Mouse (Mus musculus): ENCODE data around the gene Ptprn2. TPM values are rescaled to one million over a fixed set of nuclear protein-coding genes. Genes with fewer than 3 reads are reported as not detected.
"Not testable (repeated sequence)": the region's sequence is repeated elsewhere in the genome, so short reads cannot be mapped to it uniquely, and the experiment has no call there.

The Ptprn2 gene
- polyA plus RNA-seq, 1 experiment = 97.8 TPM

GRCm38 (mm10) chr12:116553361-116553760 lies 67.8 kb downstream of the Ptprn2 start:
- Histone ChIP-seq H3K27ac (ENCODE audit: insufficient read depth, low read length) (no peak overlapping the region), H3K4me1 (ENCODE audit: control insufficient read depth, insufficient read depth, low read length) (peaks cover 19% of the 10 kb centered on the region), H3K4me3 (replicated peaks; ENCODE audit: insufficient read depth, low read depth, low read length) (no peak overlapping the region), H3K27me3 (ENCODE audit: control insufficient read depth, insufficient read depth, low read length) (no peaks in the 10 kb centered on the region)
- TF ChIP-seq CTCF (IDR thresholded peaks at IDR 0.05; ENCODE audit: borderline replicate concordance, insufficient read depth, low read depth, low read length) (no peak), POLR2A (IDR thresholded peaks at IDR 0.05; ENCODE audit: borderline replicate concordance, insufficient read depth, low read length) (no peak)
- DNase-seq = no peak

GRCm38 (mm10) chr12:116555964-116556363 lies 70.4 kb downstream of the Ptprn2 start:
- Histone ChIP-seq H3K27me3 (ENCODE audit: control insufficient read depth, insufficient read depth, low read length) (no peaks in the 10 kb centered on the region), H3K4me1 (ENCODE audit: control insufficient read depth, insufficient read depth, low read length) (peaks cover 2% of the 10 kb centered on the region; the same call in 1 of the 2 replicates), H3K27ac (ENCODE audit: insufficient read depth, low read length) (no peak overlapping the region), H3K4me3 (replicated peaks; ENCODE audit: insufficient read depth, low read depth, low read length) (no peak overlapping the region)
- no peak for TF ChIP-seq CTCF (IDR thresholded peaks at IDR 0.05; ENCODE audit: borderline replicate concordance, insufficient read depth, low read depth, low read length)
- TF ChIP-seq POLR2A (IDR thresholded peaks at IDR 0.05; ENCODE audit: borderline replicate concordance, insufficient read depth, low read length) = no peak
- WGBS = 85% methylated on average over 4 of the region's 4 CpGs
- no peak for DNase-seq

GRCm38 (mm10) chr12:116564441-116564840 lies 78.9 kb downstream of the Ptprn2 start:
- DNase-seq = no peak
- H3K4me1 ChIP-seq (ENCODE audit: control insufficient read depth, insufficient read depth, low read length) = peaks cover 5% of the 10 kb centered on the region; the same call in 1 of the 2 replicates
- WGBS = 91% methylated on average over 8 of the region's 8 CpGs
- TF ChIP-seq POLR2A (IDR thresholded peaks at IDR 0.05; ENCODE audit: borderline replicate concordance, insufficient read depth, low read length) = no peak
- no peak for TF ChIP-seq CTCF (IDR thresholded peaks at IDR 0.05; ENCODE audit: borderline replicate concordance, insufficient read depth, low read depth, low read length)
- no peak overlapping the region for H3K27ac ChIP-seq (ENCODE audit: insufficient read depth, low read length)
- no peaks in the 10 kb centered on the region for H3K27me3 ChIP-seq (ENCODE audit: control insufficient read depth, insufficient read depth, low read length)
- no peak overlapping the region for H3K4me3 ChIP-seq (replicated peaks; ENCODE audit: insufficient read depth, low read depth, low read length)

GRCm38 (mm10) chr12:116566672-116567071 lies 81.2 kb downstream of the Ptprn2 start:
- Histone ChIP-seq H3K4me3 (replicated peaks; ENCODE audit: insufficient read depth, low read depth, low read length) (no peak overlapping the region), H3K27me3 (ENCODE audit: control insufficient read depth, insufficient read depth, low read length) (no peaks in the 10 kb centered on the region), H3K4me1 (ENCODE audit: control insufficient read depth, insufficient read depth, low read length) (peaks cover 5% of the 10 kb centered on the region), H3K27ac (ENCODE audit: insufficient read depth, low read length) (no peak overlapping the region)
- DNase-seq = no peak
- TF ChIP-seq CTCF (IDR thresholded peaks at IDR 0.05; ENCODE audit: borderline replicate concordance, insufficient read depth, low read depth, low read length) = no peak
- no peak for TF ChIP-seq POLR2A (IDR thresholded peaks at IDR 0.05; ENCODE audit: borderline replicate concordance, insufficient read depth, low read length)
- WGBS = 86% methylated on average over 1 of the region's 1 CpGs

GRCm38 (mm10) chr12:116567170-116567569 lies 81.7 kb downstream of the Ptprn2 start:
- no peak overlapping the region for H3K27ac ChIP-seq (ENCODE audit: insufficient read depth, low read length)
- TF ChIP-seq POLR2A (IDR thresholded peaks at IDR 0.05; ENCODE audit: borderline replicate concordance, insufficient read depth, low read length) = no peak
- no peak for TF ChIP-seq CTCF (IDR thresholded peaks at IDR 0.05; ENCODE audit: borderline replicate concordance, insufficient read depth, low read depth, low read length)
- H3K27me3 ChIP-seq (ENCODE audit: control insufficient read depth, insufficient read depth, low read length) = no peaks in the 10 kb centered on the region
- 89% methylated on average over 2 of the region's 2 CpGs for WGBS
- H3K4me1 ChIP-seq (ENCODE audit: control insufficient read depth, insufficient read depth, low read length) = peaks cover 5% of the 10 kb centered on the region
- no peak overlapping the region for H3K4me3 ChIP-seq (replicated peaks; ENCODE audit: insufficient read depth, low read depth, low read length)
- no peak for DNase-seq

GRCm38 (mm10) chr12:116569568-116569967 lies 84.0 kb downstream of the Ptprn2 start:
- no peak overlapping the region for H3K4me3 ChIP-seq (replicated peaks; ENCODE audit: insufficient read depth, low read depth, low read length)

GRCm38 (mm10) chr12:116574102-116574501 lies 88.6 kb downstream of the Ptprn2 start:
- no peak for TF ChIP-seq POLR2A (IDR thresholded peaks at IDR 0.05; ENCODE audit: borderline replicate concordance, insufficient read depth, low read length)
- TF ChIP-seq CTCF (IDR thresholded peaks at IDR 0.05; ENCODE audit: borderline replicate concordance, insufficient read depth, low read depth, low read length) = no peak
- no peaks in the 10 kb centered on the region for H3K27me3 ChIP-seq (ENCODE audit: control insufficient read depth, insufficient read depth, low read length)
- 74% methylated on average over 5 of the region's 5 CpGs for WGBS
- no peak overlapping the region for H3K4me3 ChIP-seq (replicated peaks; ENCODE audit: insufficient read depth, low read depth, low read length)
- H3K27ac ChIP-seq (ENCODE audit: insufficient read depth, low read length) = no peak overlapping the region
- peaks cover 12% of the 10 kb centered on the region for H3K4me1 ChIP-seq (ENCODE audit: control insufficient read depth, insufficient read depth, low read length)
- no peak for DNase-seq

More at GRCm38 (mm10) chr12:116569568-116569967, 84.0 kb downstream of the Ptprn2 start:
- DNase-seq = no peak
- WGBS = 94% methylated on average over 1 of the region's 1 CpGs
- Histone ChIP-seq H3K27me3 (ENCODE audit: control insufficient read depth, insufficient read depth, low read length) (no peaks in the 10 kb centered on the region), H3K27ac (ENCODE audit: insufficient read depth, low read length) (no peak overlapping the region), H3K4me1 (ENCODE audit: control insufficient read depth, insufficient read depth, low read length) (peaks cover 5% of the 10 kb centered on the region)
- no peak for TF ChIP-seq POLR2A (IDR thresholded peaks at IDR 0.05; ENCODE audit: borderline replicate concordance, insufficient read depth, low read length)
- TF ChIP-seq CTCF (IDR thresholded peaks at IDR 0.05; ENCODE audit: borderline replicate concordance, insufficient read depth, low read depth, low read length) = no peak

- Histone ChIP-seq H3K4me1 (ENCODE audit: control insufficient read depth, insufficient read depth, low read length) (peaks cover 12% of the 10 kb centered on the region), H3K27me3 (ENCODE audit: control insufficient read depth, insufficient read depth, low read length) (no peaks in the 10 kb centered on the region), H3K27ac (ENCODE audit: insufficient read depth, low read length) (no peak overlapping the region), H3K4me3 (replicated peaks; ENCODE audit: insufficient read depth, low read depth, low read length) (no peak overlapping the region)
- no peak for TF ChIP-seq CTCF (IDR thresholded peaks at IDR 0.05; ENCODE audit: borderline replicate concordance, insufficient read depth, low read depth, low read length)
- no peak for TF ChIP-seq POLR2A (IDR thresholded peaks at IDR 0.05; ENCODE audit: borderline replicate concordance, insufficient read depth, low read length)
- DNase-seq = no peak
- 62% methylated on average over 5 of the region's 5 CpGs for WGBS
Measured at GRCm38 (mm10) chr12:116574720-116575119, 89.2 kb downstream of the Ptprn2 start.

GRCm38 (mm10) chr12:116577917-116578316 lies 92.4 kb downstream of the Ptprn2 start:
- WGBS = 64% methylated on average over 1 of the region's 1 CpGs
- not testable (repeated sequence) for DNase-seq; H3K27me3 ChIP-seq (ENCODE audit: control insufficient read depth, insufficient read depth, low read length); H3K4me3 ChIP-seq (replicated peaks; ENCODE audit: insufficient read depth, low read depth, low read length)
- Histone ChIP-seq H3K27ac (ENCODE audit: insufficient read depth, low read length) (peak overlapping the region; percentile 2; the same call in 1 of the 2 replicates), H3K4me1 (ENCODE audit: control insufficient read depth, insufficient read depth, low read length) (peaks cover 27% of the 10 kb centered on the region)
